Mouse (Mus musculus): Measurements from ENCODE around the gene Meis3. TPM values are rescaled to one million over a fixed set of nuclear protein-coding genes. Genes with fewer than 3 reads are reported as not detected.

Gene Meis3
- polyA plus RNA-seq, 1 experiment from 2014 or later = 51.5 TPM

- 64% methylated on average over 7 of the region's 7 CpGs for WGBS
- no peak for ATAC-seq (ENCODE audit: insufficient number of reproducible peaks, low FRiP score, low TSS enrichment, low read depth)
- H3K9ac ChIP-seq = no peak overlapping the region
Observed at GRCm38 (mm10) chr7:16134951-16135392, 39.9 kb upstream of the Meis3 start.

GRCm38 (mm10) chr7:16146489-16147410, 28.1 kb upstream of the Meis3 start:
- Histone ChIP-seq H3K36me3 (no peaks in the 10 kb centered on the region), H3K27me3 (no peaks in the 10 kb centered on the region), H3K27ac (replicated peaks) (no peak overlapping the region), H3K9me3 (replicated peaks) (no peaks in the 10 kb centered on the region), H3K4me3 (replicated peaks) (no peak overlapping the region), H3K9ac (no peak overlapping the region), H3K4me1 (0 out of 2 replicates have a peak, but pooled peaks cover 4% of the 10 kb centered on the region), H3K4me2 (replicated peaks) (no peak overlapping the region)
- ATAC-seq (ENCODE audit: insufficient number of reproducible peaks, low FRiP score, low TSS enrichment, low read depth) = no peak
- 28% methylated on average over 27 of the region's 27 CpGs for WGBS

More at GRCm38 (mm10) chr7:16134951-16135392, 39.9 kb upstream of the Meis3 start:
- H3K27ac ChIP-seq (replicated peaks) = no peak overlapping the region
- H3K27me3 ChIP-seq = no peaks in the 10 kb centered on the region
- H3K9me3 ChIP-seq (replicated peaks) = no peaks in the 10 kb centered on the region
- peaks cover 22% of the 10 kb centered on the region for H3K4me1 ChIP-seq
- H3K4me3 ChIP-seq (replicated peaks) = no peak overlapping the region
- H3K4me2 ChIP-seq (replicated peaks) = no peak overlapping the region
- H3K36me3 ChIP-seq = no peaks in the 10 kb centered on the region

- no peak for ATAC-seq (ENCODE audit: insufficient number of reproducible peaks, low FRiP score, low TSS enrichment, low read depth)
- Histone ChIP-seq H3K27ac (replicated peaks) (no peak overlapping the region), H3K36me3 (no peaks in the 10 kb centered on the region), H3K4me2 (replicated peaks) (no peak overlapping the region), H3K4me1 (0 out of 2 replicates have a peak, but pooled peaks cover 4% of the 10 kb centered on the region), H3K9me3 (replicated peaks) (no peaks in the 10 kb centered on the region), H3K4me3 (replicated peaks) (no peak overlapping the region), H3K9ac (no peak overlapping the region), H3K27me3 (no peaks in the 10 kb centered on the region)
- WGBS = 9% methylated on average over 15 of the region's 15 CpGs
Observed at GRCm38 (mm10) chr7:16147643-16148042, 27.2 kb upstream of the Meis3 start.

GRCm38 (mm10) chr7:16149241-16149640, 25.6 kb upstream of the Meis3 start:
- 60% methylated on average over 5 of the region's 5 CpGs for WGBS
- Histone ChIP-seq H3K4me3 (replicated peaks) (no peak overlapping the region), H3K4me1 (0 out of 2 replicates have a peak, but pooled peaks cover 4% of the 10 kb centered on the region), H3K9ac (no peak overlapping the region), H3K4me2 (replicated peaks) (no peak overlapping the region), H3K9me3 (replicated peaks) (no peaks in the 10 kb centered on the region), H3K36me3 (no peaks in the 10 kb centered on the region), H3K27ac (replicated peaks) (no peak overlapping the region), H3K27me3 (no peaks in the 10 kb centered on the region)
- ATAC-seq (ENCODE audit: insufficient number of reproducible peaks, low FRiP score, low TSS enrichment, low read depth) = no peak

GRCm38 (mm10) chr7:16150191-16151145, 24.4 kb upstream of the Meis3 start:
- 0 out of 2 replicates have a peak, but pooled peaks cover 4% of the 10 kb centered on the region for H3K4me1 ChIP-seq
- no peaks in the 10 kb centered on the region for H3K9me3 ChIP-seq (replicated peaks)
- no peak overlapping the region for H3K9ac ChIP-seq
- H3K36me3 ChIP-seq = no peaks in the 10 kb centered on the region
- H3K4me3 ChIP-seq (replicated peaks) = no peak overlapping the region
- no peak overlapping the region for H3K4me2 ChIP-seq (replicated peaks)
- WGBS = 69% methylated on average over 9 of the region's 9 CpGs
- H3K27me3 ChIP-seq = no peaks in the 10 kb centered on the region
- ATAC-seq (ENCODE audit: insufficient number of reproducible peaks, low FRiP score, low TSS enrichment, low read depth) = no peak
- H3K27ac ChIP-seq (replicated peaks) = no peak overlapping the region

GRCm38 (mm10) chr7:16153522-16153921, 21.4 kb upstream of the Meis3 start:
- Histone ChIP-seq H3K36me3 (no peaks in the 10 kb centered on the region), H3K9me3 (replicated peaks) (no peaks in the 10 kb centered on the region), H3K9ac (no peak overlapping the region), H3K27ac (replicated peaks) (no peak overlapping the region), H3K27me3 (peaks cover 7% of the 10 kb centered on the region), H3K4me3 (replicated peaks) (no peak overlapping the region), H3K4me2 (replicated peaks) (no peak overlapping the region), H3K4me1 (peaks cover under 1% of the 10 kb centered on the region; the same call in 1 of the 2 replicates)
- no peak for ATAC-seq (ENCODE audit: insufficient number of reproducible peaks, low FRiP score, low TSS enrichment, low read depth)
- 16% methylated on average over 10 of the region's 10 CpGs for WGBS

- Histone ChIP-seq H3K27me3 (peaks cover 24% of the 10 kb centered on the region), H3K4me1 (peaks cover 6% of the 10 kb centered on the region; the same call in 1 of the 2 replicates), H3K27ac (replicated peaks) (0 out of 2 replicates have a peak overlapping the region, but pooled peaks have one; percentile 35), H3K4me3 (replicated peaks) (no peak overlapping the region), H3K36me3 (no peaks in the 10 kb centered on the region), H3K9me3 (replicated peaks) (no peaks in the 10 kb centered on the region), H3K9ac (no peak overlapping the region), H3K4me2 (replicated peaks) (no peak overlapping the region)
- 61% methylated on average over 9 of the region's 9 CpGs for WGBS
- ATAC-seq (ENCODE audit: insufficient number of reproducible peaks, low FRiP score, low TSS enrichment, low read depth) = peak; percentile 20; the same call in 1 of the 2 replicates
Observed at GRCm38 (mm10) chr7:16155132-16155872, 19.6 kb upstream of the Meis3 start.

GRCm38 (mm10) chr7:16156105-16156714, 18.7 kb upstream of the Meis3 start:
- H3K4me1 ChIP-seq = peaks cover 6% of the 10 kb centered on the region; the same call in 1 of the 2 replicates
- no peak overlapping the region for H3K9ac ChIP-seq
- WGBS = 74% methylated on average over 8 of the region's 8 CpGs
- no peaks in the 10 kb centered on the region for H3K9me3 ChIP-seq (replicated peaks)
- H3K27me3 ChIP-seq = peaks cover 24% of the 10 kb centered on the region
- ATAC-seq (ENCODE audit: insufficient number of reproducible peaks, low FRiP score, low TSS enrichment, low read depth) = no peak
- H3K4me3 ChIP-seq (replicated peaks) = no peak overlapping the region
- H3K4me2 ChIP-seq (replicated peaks) = no peak overlapping the region
- H3K36me3 ChIP-seq = no peaks in the 10 kb centered on the region
- no peak overlapping the region for H3K27ac ChIP-seq (replicated peaks)

GRCm38 (mm10) chr7:16158735-16159134, 16.2 kb upstream of the Meis3 start:
- Histone ChIP-seq H3K9ac (no peak overlapping the region), H3K27me3 (peaks cover 24% of the 10 kb centered on the region), H3K27ac (replicated peaks) (no peak overlapping the region), H3K4me2 (replicated peaks) (0 out of 2 replicates have a peak overlapping the region, but pooled peaks have one; percentile 28), H3K9me3 (replicated peaks) (no peaks in the 10 kb centered on the region), H3K36me3 (no peaks in the 10 kb centered on the region), H3K4me3 (replicated peaks) (no peak overlapping the region; the same call in 1 of the 2 replicates), H3K4me1 (peaks cover 6% of the 10 kb centered on the region; the same call in 1 of the 2 replicates)
- 10% methylated on average over 39 of the region's 39 CpGs for WGBS
- no peak for ATAC-seq (ENCODE audit: insufficient number of reproducible peaks, low FRiP score, low TSS enrichment, low read depth)

- H3K27me3 ChIP-seq = peaks cover 24% of the 10 kb centered on the region
- no peaks in the 10 kb centered on the region for H3K36me3 ChIP-seq
- H3K4me2 ChIP-seq (replicated peaks) = no peak overlapping the region
- H3K27ac ChIP-seq (replicated peaks) = no peak overlapping the region
- peaks cover 6% of the 10 kb centered on the region; the same call in 1 of the 2 replicates for H3K4me1 ChIP-seq
- 71% methylated on average over 3 of the region's 3 CpGs for WGBS
- no peak overlapping the region for H3K9ac ChIP-seq
- 0 out of 2 replicates have a peak, but pooled peaks have one; percentile 53 for ATAC-seq (ENCODE audit: insufficient number of reproducible peaks, low FRiP score, low TSS enrichment, low read depth)
- no peaks in the 10 kb centered on the region for H3K9me3 ChIP-seq (replicated peaks)
- H3K4me3 ChIP-seq (replicated peaks) = no peak overlapping the region
Observed at GRCm38 (mm10) chr7:16160702-16161101, 14.2 kb upstream of the Meis3 start.

Data from embryonic facial prominence, embryonic 15.5 days (tissue).